Mouse (Mus musculus) neural tube, embryonic 11.5 days (tissue): ENCODE measurements at regions not wholly inside any gene's neighbourhood (a gene's known extent, or its start where the extent isn't known, plus 50 kb on each side); places are given as distances from the start of the nearest gene placed in this dataset.
A peak's percentile ranks its signal among the peaks of the same experiment; 100 is the strongest.
"Not testable (repeated sequence)": the region's sequence is repeated elsewhere in the genome, so short reads cannot be mapped to it uniquely, and the experiment has no call there.

Experiments
- ATAC-seq: fragments of 200-750 bp; cut with Nextera tagmentation; 2 replicates; pipeline ENCODE4 v1.8.0; 2017; ENCODE audit warnings: moderate number of reproducible peaks, mild to moderate bottlenecking, moderate TSS enrichment, moderate library complexity; ENCODE audit not compliant: insufficient read depth, low FRiP score, low TSS enrichment
- DNase-seq: peaks from one replicate; pipeline ENCODE4 v3.0.0-alpha.2; 2015; ENCODE audit warnings: low spot score
- H3K27ac ChIP-seq: fragments of 300-500 bp; sonication (generic); 2 replicates; pipeline ENCODE4 v1.5.1; 2014; ENCODE audit warnings: low read depth, mild to moderate bottlenecking, low read length
- H3K27me3 ChIP-seq: fragments of 300-500 bp; sonication (generic); 2 replicates; pipeline ENCODE4 v1.6.1; 2014; ENCODE audit warnings: mild to moderate bottlenecking, low read length, mixed read lengths; ENCODE audit not compliant: control insufficient read depth, insufficient read depth
- H3K36me3 ChIP-seq: fragments of 300-500 bp; sonication (generic); 2 replicates; pipeline ENCODE4 v1.6.1; 2014; ENCODE audit warnings: mild to moderate bottlenecking, low read length, moderate library complexity, mixed read lengths; ENCODE audit not compliant: control insufficient read depth, insufficient read depth
- H3K4me1 ChIP-seq: fragments of 300-500 bp; sonication (generic); 2 replicates; pipeline ENCODE4 v1.6.1; 2014; ENCODE audit warnings: low read length, mixed read lengths; ENCODE audit not compliant: control insufficient read depth, insufficient read depth
- H3K4me2 ChIP-seq: fragments of 300-500 bp; sonication (generic); 2 replicates; pipeline ENCODE4 v1.6.1; 2014; ENCODE audit warnings: low read depth, mild to moderate bottlenecking, moderate library complexity
- H3K4me3 ChIP-seq: fragments of 300-500 bp; sonication (generic); 2 replicates; pipeline ENCODE4 v1.5.1; 2014; ENCODE audit warnings: low read depth, low read length
- H3K9ac ChIP-seq: fragments of 300-500 bp; sonication (generic); 2 replicates; pipeline ENCODE4 v1.6.1; 2014; ENCODE audit warnings: mild to moderate bottlenecking, low read length
- H3K9me3 ChIP-seq: fragments of 300-500 bp; sonication (generic); 2 replicates; pipeline ENCODE4 v1.6.1; 2016; ENCODE audit warnings: low read length; ENCODE audit not compliant: control insufficient read depth
- WGBS: fragments of 180-500 bp; shearing (Covaris S2); extraction: QIAGEN DNeasy Blood & Tissue Kit; methylation state at CpG from one replicate; pipeline ENCODE4 v1.1.7; 2014; 5-methylcytosine and 5-hydroxymethylcytosine counted together

DNA sequence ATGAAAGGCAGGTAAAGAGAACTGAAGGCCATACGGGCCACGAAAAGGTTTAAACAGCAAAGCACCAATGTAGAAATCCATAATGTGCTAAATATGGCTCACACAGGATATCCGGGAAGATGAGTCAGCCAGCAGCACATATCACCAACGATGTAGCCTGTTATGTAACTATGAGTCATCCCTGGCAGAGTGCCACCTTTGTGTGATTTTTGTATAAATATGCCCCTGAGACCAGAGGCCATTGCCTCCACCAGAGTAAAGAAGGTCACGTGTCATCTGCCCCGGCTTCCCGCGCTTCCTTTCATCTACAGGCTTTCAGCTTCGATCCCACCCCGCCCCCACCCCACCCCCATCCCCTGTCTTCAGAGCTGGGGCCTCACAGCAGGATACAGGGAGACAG is 138.2 kb upstream of the Trim24 start:
- Histone ChIP-seq H3K27ac (no peak overlapping the region), H3K4me1 (no peaks in the 10 kb centered on the region; the same call in 1 of the 2 replicates), H3K4me2 (no peak overlapping the region), H3K9me3 (no peaks in the 10 kb centered on the region), H3K9ac (no peak overlapping the region), H3K27me3 (no peaks in the 10 kb centered on the region), H3K36me3 (no peaks in the 10 kb centered on the region), H3K4me3 (no peak overlapping the region)
- WGBS = 47% methylated on average over 10 of the region's 10 CpGs
- ATAC-seq (no peak; the same call in 1 of the 2 replicates), DNase-seq (peak; percentile 35)

- no peak for ATAC-seq
These were observed 135.2 kb upstream of the Trim24 start for GRCm38 (mm10) chr6:37735288-37735961.

DNA sequence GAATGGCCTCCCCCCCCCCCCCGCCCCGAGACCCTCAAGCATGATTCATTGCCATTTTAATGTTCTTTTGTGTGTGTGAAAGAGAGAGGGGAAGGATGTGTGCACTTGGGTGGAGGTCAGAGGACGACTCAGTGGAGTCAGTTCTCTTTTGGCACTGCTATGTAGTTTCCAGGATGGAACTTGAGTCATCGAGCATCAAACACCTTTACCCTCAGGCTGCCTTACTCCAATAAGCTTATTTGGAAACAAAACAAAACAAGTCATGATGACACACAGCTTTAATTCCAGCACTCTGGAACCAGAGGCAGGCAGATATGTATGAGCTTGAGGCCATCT is 134.7 kb upstream of the Trim24 start:
- 82% methylated on average over 4 of the region's 4 CpGs for WGBS
- Histone ChIP-seq H3K9ac (no peak overlapping the region), H3K27me3 (no peaks in the 10 kb centered on the region), H3K27ac (no peak overlapping the region), H3K9me3 (no peaks in the 10 kb centered on the region), H3K36me3 (no peaks in the 10 kb centered on the region), H3K4me1 (no peaks in the 10 kb centered on the region; the same call in 1 of the 2 replicates), H3K4me2 (no peak overlapping the region), H3K4me3 (no peak overlapping the region)
- ATAC-seq = no peak
- DNase-seq = no peak

More at GRCm38 (mm10) chr6:37735288-37735961, 135.2 kb upstream of the Trim24 start:
- no peak for DNase-seq
- Histone ChIP-seq H3K27ac (no peak overlapping the region), H3K36me3 (no peaks in the 10 kb centered on the region), H3K9me3 (no peaks in the 10 kb centered on the region), H3K9ac (no peak overlapping the region), H3K4me1 (no peaks in the 10 kb centered on the region; the same call in 1 of the 2 replicates), H3K4me3 (no peak overlapping the region), H3K27me3 (no peaks in the 10 kb centered on the region), H3K4me2 (no peak overlapping the region)
- 79% methylated on average over 4 of the region's 4 CpGs for WGBS

DNA sequence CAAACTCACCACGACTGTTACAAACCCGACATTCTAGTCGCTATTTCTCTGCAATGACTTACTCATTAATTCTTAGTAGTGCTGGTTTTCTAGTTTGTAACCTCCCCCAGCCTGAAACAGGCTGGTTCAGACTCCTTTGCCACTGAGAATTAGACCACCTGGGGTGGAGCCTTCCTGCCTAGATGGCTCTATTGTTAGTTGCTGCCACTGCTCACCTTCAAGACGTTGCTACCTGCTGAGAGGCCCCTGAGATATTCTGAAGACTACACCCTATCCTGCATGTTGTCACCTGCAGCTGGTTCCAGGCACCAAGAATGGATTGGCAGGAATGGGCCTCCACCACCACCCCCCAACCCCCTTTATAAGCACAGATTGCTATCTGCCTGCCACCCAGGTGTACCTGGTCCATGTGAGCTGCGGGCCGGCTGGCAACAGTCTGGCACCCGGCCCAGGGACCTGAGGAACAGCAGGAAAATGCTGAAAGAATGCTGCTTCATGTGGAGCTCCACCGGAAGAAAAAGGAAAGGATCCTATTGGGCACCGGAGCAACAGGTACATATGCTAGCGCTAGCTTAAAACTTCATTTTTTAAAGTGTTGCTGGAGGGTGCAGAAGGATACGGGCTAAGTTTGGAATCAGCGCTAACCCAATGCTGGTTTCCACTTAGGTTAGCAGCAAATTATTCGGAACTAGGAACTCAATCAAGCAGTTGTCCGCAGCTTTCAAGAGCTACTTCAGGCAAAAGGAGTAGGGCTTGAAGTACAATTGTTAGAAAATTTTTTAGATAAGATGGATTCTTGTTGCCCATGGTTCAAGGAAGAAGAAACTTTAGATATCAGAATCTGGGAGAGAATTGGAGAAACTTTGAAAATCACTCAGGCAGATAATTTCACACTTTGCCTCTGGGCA is 129.4 kb upstream of the Trim24 start:
- Histone ChIP-seq H3K27me3 (no peaks in the 10 kb centered on the region), H3K4me3 (no peak overlapping the region), H3K36me3 (no peaks in the 10 kb centered on the region), H3K27ac (no peak overlapping the region), H3K9ac (no peak overlapping the region), H3K9me3 (no peaks in the 10 kb centered on the region), H3K4me1 (no peaks in the 10 kb centered on the region), H3K4me2 (no peak overlapping the region)
- ATAC-seq (no peak), DNase-seq (no peak)
- 88% methylated on average over 14 of the region's 14 CpGs for WGBS

DNA sequence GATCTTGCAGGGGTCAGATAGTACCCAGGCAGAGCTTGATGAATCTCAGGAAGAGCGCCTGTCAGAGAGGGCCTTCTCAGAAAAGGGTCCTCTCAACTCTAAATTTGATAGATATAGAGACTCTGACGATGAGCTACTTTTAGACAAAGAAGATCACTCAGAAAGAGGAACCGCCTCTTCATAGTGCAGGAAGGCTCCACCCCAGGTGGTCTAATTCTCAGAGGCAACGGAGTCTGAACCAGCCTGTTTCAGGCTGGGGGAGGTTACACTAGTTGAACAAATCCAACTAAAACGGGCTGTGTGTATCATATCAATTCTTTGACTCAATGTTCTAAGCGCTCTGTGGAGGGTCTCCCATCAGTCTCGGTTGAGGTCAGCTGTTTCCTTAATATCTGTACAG is 128.7 kb upstream of the Trim24 start:
- WGBS = 73% methylated on average over 7 of the region's 7 CpGs
- ATAC-seq, H3K36me3 ChIP-seq, H3K27me3 ChIP-seq, H3K9ac ChIP-seq, H3K9me3 ChIP-seq, H3K27ac ChIP-seq, H3K4me2 ChIP-seq, H3K4me1 ChIP-seq, H3K4me3 ChIP-seq, DNase-seq: not testable (repeated sequence)

- Histone ChIP-seq H3K9me3 (no peaks in the 10 kb centered on the region), H3K27me3 (no peaks in the 10 kb centered on the region), H3K4me2 (no peak overlapping the region), H3K4me3 (no peak overlapping the region), H3K9ac (no peak overlapping the region), H3K36me3 (no peaks in the 10 kb centered on the region), H3K27ac (no peak overlapping the region), H3K4me1 (no peaks in the 10 kb centered on the region)
- WGBS = 81% methylated on average over 4 of the region's 4 CpGs
- ATAC-seq = no peak
- no peak for DNase-seq
These were observed 125.9 kb upstream of the Trim24 start for GRCm38 (mm10) chr6:37744679-37745078.

GRCm38 (mm10) chr6:37745393-37746100 is 125.1 kb upstream of the Trim24 start:
- Histone ChIP-seq H3K36me3 (no peaks in the 10 kb centered on the region), H3K9ac (no peak overlapping the region), H3K4me1 (no peaks in the 10 kb centered on the region), H3K27me3 (no peaks in the 10 kb centered on the region), H3K4me3 (no peak overlapping the region), H3K27ac (no peak overlapping the region), H3K4me2 (no peak overlapping the region), H3K9me3 (no peaks in the 10 kb centered on the region)
- ATAC-seq (no peak), DNase-seq (no peak)
- WGBS = 91% methylated on average over 11 of the region's 11 CpGs

- H3K4me1 ChIP-seq, ATAC-seq: not testable (repeated sequence)
- 79% methylated on average over 4 of the region's 4 CpGs for WGBS
These were observed 122.8 kb upstream of the Trim24 start for GRCm38 (mm10) chr6:37747793-37748192.

More at GRCm38 (mm10) chr6:37747793-37748192, 122.8 kb upstream of the Trim24 start:
- H3K4me3 ChIP-seq, H3K9me3 ChIP-seq, DNase-seq, H3K9ac ChIP-seq, H3K27ac ChIP-seq, H3K4me2 ChIP-seq, H3K36me3 ChIP-seq, H3K27me3 ChIP-seq: not testable (repeated sequence)
